Mouse (Mus musculus) cortical plate, adult 2 months (tissue): Measurements from ENCODE around the gene Cd4. TPM values are rescaled to one million over a fixed set of nuclear protein-coding genes. Genes with fewer than 3 reads are reported as not detected.
A peak's percentile ranks its signal among the peaks of the same experiment; 100 is the strongest.

Experiments used
- H3K27ac ChIP-seq: fragments of 200-500 bp; 2 replicates; pipeline ENCODE4 v1.5.1; 2012; ENCODE audit warnings: low read length, control low read depth, inconsistent platforms; ENCODE audit not compliant: insufficient read depth
- H3K4me1 ChIP-seq: fragments of 200-500 bp; 2 replicates; pipeline ENCODE4 v1.6.1; 2011; ENCODE audit warnings: low read length; ENCODE audit not compliant: control insufficient read depth, insufficient read depth
- H3K4me3 ChIP-seq: fragments of 200-500 bp; 2 replicates; pipeline ENCODE4 v1.5.1; 2011; ENCODE audit warnings: mild to moderate bottlenecking, low read length, control low read depth; ENCODE audit not compliant: insufficient read depth
- CTCF ChIP-seq: fragments of 200-500 bp; IDR thresholded peaks from 2 replicates; pipeline ENCODE4 v1.5.1; 2011; ENCODE audit warnings: mild to moderate bottlenecking, control low read depth, low read length; ENCODE audit not compliant: insufficient read depth; ENCODE audit errors: extremely low read depth
- POLR2A ChIP-seq: fragments of 200-500 bp; IDR thresholded peaks from 2 replicates; pipeline ENCODE4 v1.6.1; 2011; ENCODE audit warnings: mild to moderate bottlenecking, low read length, control low read depth; ENCODE audit not compliant: insufficient read depth; ENCODE audit errors: extremely low read depth
- polyA plus RNA-seq: library from polyadenylated mRNA; depleted of rRNA; stranded (reverse); fragments of >200 nt; gene quantifications from 2 replicates; pipeline ENCODE4 v1.2.3, GENCODE M21; 2012

Gene Cd4
- polyA plus RNA-seq, 1 experiment = 4.7 TPM

GRCm38 (mm10) chr6:124916695-124917517, 28.9 kb upstream of the Cd4 start:
- TF ChIP-seq POLR2A (no peak), CTCF (0 out of 2 replicates have a peak, but pooled peaks have one; percentile 15)
- H3K4me3 ChIP-seq = peak overlapping the region; percentile 55
- H3K4me1 ChIP-seq = peaks cover 4% of the 10 kb centered on the region
- peak overlapping the region; percentile 95 for H3K27ac ChIP-seq

- Histone ChIP-seq H3K27ac (peak overlapping the region; percentile 33), H3K4me1 (peaks cover 3% of the 10 kb centered on the region), H3K4me3 (peak overlapping the region; percentile 55)
- TF ChIP-seq POLR2A = peak; percentile 63
- TF ChIP-seq CTCF = no peak
Measured at GRCm38 (mm10) chr6:124915942-124916694, 28.1 kb upstream of the Cd4 start.

GRCm38 (mm10) chr6:124915160-124915941, 27.3 kb upstream of the Cd4 start:
- peak; percentile 35; the same call in 1 of the 2 replicates for TF ChIP-seq POLR2A
- no peak for TF ChIP-seq CTCF
- 0 out of 2 replicates have a peak overlapping the region, but pooled peaks have one; percentile 33 for H3K27ac ChIP-seq

GRCm38 (mm10) chr6:124914511-124914910, 26.5 kb upstream of the Cd4 start:
- Histone ChIP-seq H3K4me1 (peaks cover 3% of the 10 kb centered on the region), H3K27ac (no peak overlapping the region), H3K4me3 (0 out of 2 replicates have a peak overlapping the region, but pooled peaks have one; percentile 55)
- TF ChIP-seq POLR2A (no peak), CTCF (no peak)

More at GRCm38 (mm10) chr6:124915160-124915941, 27.3 kb upstream of the Cd4 start:
- peaks cover 3% of the 10 kb centered on the region for H3K4me1 ChIP-seq
- peak overlapping the region; percentile 55 for H3K4me3 ChIP-seq

GRCm38 (mm10) chr6:124913721-124914285, 25.8 kb upstream of the Cd4 start:
- H3K4me3 ChIP-seq = no peak overlapping the region
- no peak overlapping the region for H3K27ac ChIP-seq
- TF ChIP-seq POLR2A = no peak
- no peak for TF ChIP-seq CTCF
- peaks cover 3% of the 10 kb centered on the region for H3K4me1 ChIP-seq

GRCm38 (mm10) chr6:124913214-124913613, 25.2 kb upstream of the Cd4 start:
- peaks cover 3% of the 10 kb centered on the region for H3K4me1 ChIP-seq
- TF ChIP-seq POLR2A (no peak), CTCF (no peak)
- no peak overlapping the region for H3K27ac ChIP-seq
- H3K4me3 ChIP-seq = no peak overlapping the region

GRCm38 (mm10) chr6:124911533-124912218, 23.7 kb upstream of the Cd4 start, which contains the start of gene Lag3:
TSS of gene Lag3 (minus strand) at chr6:124911705.
- no peak for TF ChIP-seq POLR2A
- TF ChIP-seq CTCF = no peak
- Histone ChIP-seq H3K27ac (no peak within 1 kb of the TSS), H3K4me3 (no peak within 1 kb of the TSS), H3K4me1 (peaks cover 3% of the 10 kb centered on the region)

- Histone ChIP-seq H3K27ac (no peak overlapping the region), H3K4me1 (peaks cover 3% of the 10 kb centered on the region)
Measured at GRCm38 (mm10) chr6:124910032-124910431, 22.0 kb upstream of the Cd4 start.

More at GRCm38 (mm10) chr6:124910032-124910431, 22.0 kb upstream of the Cd4 start:
- TF ChIP-seq POLR2A (no peak), CTCF (no peak)
- H3K4me3 ChIP-seq = no peak overlapping the region
